Mouse (Mus musculus) megakaryocyte-erythroid progenitor cell, adult 5-6 weeks (primary cell): ENCODE measurements around the gene 4921517D22Rik. TPM values are rescaled to one million over a fixed set of nuclear protein-coding genes. Genes with fewer than 3 reads are reported as not detected.

Experiments
- ATAC-seq: replicated peaks from 2 replicates; pipeline ENCODE4 v1.8.0; 2016; ENCODE audit warnings: mild to moderate bottlenecking, inconsistent platforms; ENCODE audit not compliant: severe bottlenecking, poor library complexity, low FRiP score, low TSS enrichment
- total RNA-seq, 2 experiments: library from RNA; stranded (forward) in 1 of 2; stranded (reverse) in 1 of 2; fragments of 200-1000, 215-1000 nt in 1 of 2; fragments of >200 nt in 1 of 2; fragmentation: Nextera tagmentation in 1 of 2; gene quantifications; 2 replicates each; pipeline ENCODE4 v1.2.3; 2014 to 2017

The 4921517D22Rik gene
- total RNA-seq, 2 experiments from 2014 or later: not detected

- ATAC-seq: no peak
Measured at GRCm38 (mm10) chr13:59699131-59699530, 5.2 kb upstream of the 4921517D22Rik start.

GRCm38 (mm10) chr13:59695781-59696180 is 1.9 kb upstream of the 4921517D22Rik start:
- ATAC-seq: no peak

- no peak for ATAC-seq
Measured at GRCm38 (mm10) chr13:59691478-59691877, 2.4 kb downstream of the 4921517D22Rik start.

GRCm38 (mm10) chr13:59690576-59690975 is 3.3 kb downstream of the 4921517D22Rik start:
- no peak for ATAC-seq

- peak; percentile 23 for ATAC-seq
Measured at GRCm38 (mm10) chr13:59689843-59690242, 4.1 kb downstream of the 4921517D22Rik start.

GRCm38 (mm10) chr13:59689313-59689712 is 4.6 kb downstream of the 4921517D22Rik start:
- ATAC-seq: peak; percentile 74

- ATAC-seq: no peak
Measured at GRCm38 (mm10) chr13:59688338-59688770, 5.6 kb downstream of the 4921517D22Rik start.

- ATAC-seq: no peak
Measured at GRCm38 (mm10) chr13:59685236-59685635, 8.7 kb downstream of the 4921517D22Rik start.

GRCm38 (mm10) chr13:59682629-59683028 is 11.3 kb downstream of the 4921517D22Rik start:
- ATAC-seq: peak; percentile 91

GRCm38 (mm10) chr13:59679908-59680307 is 14.0 kb downstream of the 4921517D22Rik start:
- ATAC-seq: no peak

GRCm38 (mm10) chr13:59679306-59679705 is 14.6 kb downstream of the 4921517D22Rik start:
- ATAC-seq: no peak

GRCm38 (mm10) chr13:59676316-59677229 is 17.3 kb downstream of the 4921517D22Rik start:
- no peak; the same call in 1 of the 2 replicates for ATAC-seq

- peak; percentile 68 for ATAC-seq
Measured at GRCm38 (mm10) chr13:59675151-59676011, 18.5 kb downstream of the 4921517D22Rik start, which contains the start of gene Golm1. TSS of gene Golm1 (minus strand) at chr13:59675811.

- no peak for ATAC-seq
Measured at GRCm38 (mm10) chr13:59674761-59675150, 19.2 kb downstream of the 4921517D22Rik start.

- ATAC-seq: no peak
Measured at GRCm38 (mm10) chr13:59674215-59674614, 19.7 kb downstream of the 4921517D22Rik start.

GRCm38 (mm10) chr13:59673597-59673996 is 20.3 kb downstream of the 4921517D22Rik start:
- no peak for ATAC-seq

- ATAC-seq: no peak
Measured at GRCm38 (mm10) chr13:59672248-59672647, 21.7 kb downstream of the 4921517D22Rik start.

GRCm38 (mm10) chr13:59671521-59671920 is 22.4 kb downstream of the 4921517D22Rik start:
- ATAC-seq: no peak

- ATAC-seq: no peak
Measured at GRCm38 (mm10) chr13:59669946-59670345, 24.0 kb downstream of the 4921517D22Rik start.

- peak; percentile 94 for ATAC-seq
Measured at GRCm38 (mm10) chr13:59668501-59669093, 25.3 kb downstream of the 4921517D22Rik start.
